Mouse (Mus musculus): Measurements from ENCODE around the gene Arhgef2. TPM values are rescaled to one million over a fixed set of nuclear protein-coding genes. Genes with fewer than 3 reads are reported as not detected.
A peak's percentile ranks its signal among the peaks of the same experiment; 100 is the strongest.

Arhgef2 gene
- total RNA-seq, 2 experiments from 2014 or later: 18.5 to 29.3 TPM

DNA sequence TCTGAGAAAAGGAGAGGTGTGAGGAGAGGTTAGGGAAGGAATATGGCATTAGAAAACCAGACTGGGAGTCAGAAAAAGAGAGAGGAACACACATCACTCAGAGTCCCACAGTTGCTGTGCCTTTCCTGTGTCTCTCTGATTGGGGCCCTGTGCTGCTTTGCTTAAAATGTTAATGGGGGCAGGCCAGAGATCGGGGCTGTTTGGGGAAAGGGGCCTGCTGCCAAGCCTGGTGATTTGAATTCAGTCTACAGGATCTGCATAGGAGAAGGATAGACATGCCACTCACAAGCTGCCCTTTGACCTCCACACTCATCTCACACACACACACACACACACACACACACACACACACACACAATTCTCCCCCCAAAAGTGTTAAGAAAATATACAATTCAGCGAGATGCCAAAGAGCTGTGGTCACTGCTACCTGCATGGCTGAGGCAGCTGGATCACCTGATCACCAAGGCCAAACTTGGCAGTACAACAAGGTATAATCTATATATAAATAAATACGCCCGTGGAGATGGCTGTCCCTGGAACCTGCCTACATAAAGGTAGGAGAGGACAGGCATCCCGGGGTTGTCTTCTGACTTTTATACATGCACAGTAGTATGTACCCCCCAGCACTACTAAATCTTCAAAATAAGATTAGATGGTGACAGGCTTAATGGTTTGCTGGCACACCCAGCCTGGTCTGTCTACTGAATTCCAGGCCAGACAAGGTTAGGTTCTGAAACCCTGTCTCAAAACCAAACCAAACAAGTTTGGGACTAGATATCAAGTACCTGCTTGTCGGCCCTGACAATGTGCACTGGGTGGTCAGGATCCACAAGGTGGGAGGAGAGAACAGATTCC is 48.0 kb downstream of the Arhgef2 start:
- intact Hi-C loops (cut with DNase I): no loop called here
- no peak for DNase-seq

GRCm38 (mm10) chr3:88654621-88655020 is 48.9 kb downstream of the Arhgef2 start:
- no peak for DNase-seq
- intact Hi-C loops (cut with DNase I): no loop called here

DNA sequence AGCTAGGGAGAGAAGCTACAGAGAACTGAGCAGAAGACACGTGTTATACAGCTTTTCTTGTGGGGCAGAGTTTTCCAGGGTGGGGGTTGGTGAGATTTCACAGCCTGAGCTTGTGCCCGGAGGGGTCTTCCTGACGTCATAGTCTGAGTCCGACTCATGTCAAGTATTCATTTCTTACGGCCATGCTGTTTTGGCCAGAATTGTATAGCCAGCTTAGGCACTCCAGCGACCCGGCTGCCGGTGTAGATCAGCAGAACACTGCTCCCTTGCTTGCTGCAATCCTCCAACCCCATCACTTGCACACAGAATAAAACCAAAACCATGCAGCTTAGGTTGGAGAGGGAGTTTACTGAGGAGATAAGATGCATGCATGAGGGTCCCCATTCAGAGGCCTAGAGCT is 49.9 kb downstream of the Arhgef2 start:
- intact Hi-C loops (cut with DNase I): no loop called here
- no peak for DNase-seq

GRCm38 (mm10) chr3:88658441-88659127 is 52.8 kb downstream of the Arhgef2 start:
- intact Hi-C loops (cut with DNase I): no loop called here
- DNase-seq: no peak

- intact Hi-C loops (cut with DNase I): no loop called here
- no peak for DNase-seq
These were observed 54.0 kb downstream of the Arhgef2 start for GRCm38 (mm10) chr3:88659798-88660197.

- intact Hi-C loops (cut with DNase I): no loop called here
- no peak for DNase-seq
These were observed 58.3 kb downstream of the Arhgef2 start for GRCm38 (mm10) chr3:88664095-88664494.

GRCm38 (mm10) chr3:88677399-88677798 is 71.6 kb downstream of the Arhgef2 start:
- peak; percentile 62 to 74 for DNase-seq
- intact Hi-C loops (cut with DNase I): loop anchor here (5.0 kb wide), 1 partner anchor 60 kb away; no protein-coding TSS in a partner anchor

- DNase-seq: no peak
- intact Hi-C loops (cut with DNase I): loop anchor here (10.0 kb wide), 1 partner anchor 389 kb away; the partner anchor contains the start of genes Cct3 and Tsacc
These were observed 78.0 kb downstream of the Arhgef2 start for GRCm38 (mm10) chr3:88683814-88684213.

DNA sequence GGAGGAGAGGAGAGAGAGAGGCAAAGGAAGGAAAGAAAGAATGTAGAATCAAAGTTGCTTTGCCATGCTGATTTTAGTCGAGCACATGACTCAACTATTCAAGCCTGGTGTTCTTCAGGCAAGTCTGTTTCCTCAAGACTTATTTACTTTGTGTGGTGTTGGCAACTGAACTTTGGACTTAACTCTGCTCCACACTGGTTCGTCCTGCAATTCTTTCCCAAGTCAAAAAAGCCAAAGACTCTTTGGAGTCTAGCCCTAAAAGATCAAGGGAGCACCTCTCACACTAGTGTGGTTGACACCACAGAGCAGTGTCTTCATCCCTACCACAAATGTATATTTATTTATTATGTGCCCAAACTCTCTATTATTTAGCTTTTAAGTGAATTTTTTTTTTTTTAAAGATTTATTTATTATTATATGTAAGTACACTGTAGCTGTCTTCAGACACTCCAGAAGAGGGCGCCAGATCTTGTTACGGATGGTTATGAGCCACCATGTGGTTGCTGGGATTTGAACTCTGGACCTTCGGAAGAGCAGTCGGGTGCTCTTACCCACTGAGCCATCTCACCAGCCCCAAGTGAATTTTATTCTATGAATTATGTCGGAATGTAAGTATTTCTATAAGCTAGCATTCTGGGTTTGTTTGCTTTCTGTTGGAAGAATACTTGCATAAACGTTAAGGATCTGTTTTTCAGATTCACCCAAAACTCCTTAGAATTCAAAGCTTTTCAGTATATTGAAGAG is 78.6 kb downstream of the Arhgef2 start:
- no peak for DNase-seq
- intact Hi-C loops (cut with DNase I): loop anchor here (10.0 kb wide), 1 partner anchor 390 kb away; the partner anchor contains the start of genes Cct3 and Tsacc

GRCm38 (mm10) chr3:88684980-88685941 is 79.5 kb downstream of the Arhgef2 start, which contains the start of gene Khdc4:
TSS of gene Khdc4 (plus strand) at chr3:88685803.
- intact Hi-C loops (cut with DNase I): loop anchor here (10.0 kb wide), 1 partner anchor 390 kb away; the partner anchor contains the start of genes Cct3 and Tsacc

GRCm38 (mm10) chr3:88685958-88686451 is 80.2 kb downstream of the Arhgef2 start:
- no peak for DNase-seq
- intact Hi-C loops (cut with DNase I): loop anchor here (10.0 kb wide), 1 partner anchor 391 kb away; the partner anchor contains the start of genes Cct3 and Tsacc

More at GRCm38 (mm10) chr3:88684980-88685941, 79.5 kb downstream of the Arhgef2 start, which contains the start of gene Khdc4:
- DNase-seq: peak; percentile 93 to 95

DNA sequence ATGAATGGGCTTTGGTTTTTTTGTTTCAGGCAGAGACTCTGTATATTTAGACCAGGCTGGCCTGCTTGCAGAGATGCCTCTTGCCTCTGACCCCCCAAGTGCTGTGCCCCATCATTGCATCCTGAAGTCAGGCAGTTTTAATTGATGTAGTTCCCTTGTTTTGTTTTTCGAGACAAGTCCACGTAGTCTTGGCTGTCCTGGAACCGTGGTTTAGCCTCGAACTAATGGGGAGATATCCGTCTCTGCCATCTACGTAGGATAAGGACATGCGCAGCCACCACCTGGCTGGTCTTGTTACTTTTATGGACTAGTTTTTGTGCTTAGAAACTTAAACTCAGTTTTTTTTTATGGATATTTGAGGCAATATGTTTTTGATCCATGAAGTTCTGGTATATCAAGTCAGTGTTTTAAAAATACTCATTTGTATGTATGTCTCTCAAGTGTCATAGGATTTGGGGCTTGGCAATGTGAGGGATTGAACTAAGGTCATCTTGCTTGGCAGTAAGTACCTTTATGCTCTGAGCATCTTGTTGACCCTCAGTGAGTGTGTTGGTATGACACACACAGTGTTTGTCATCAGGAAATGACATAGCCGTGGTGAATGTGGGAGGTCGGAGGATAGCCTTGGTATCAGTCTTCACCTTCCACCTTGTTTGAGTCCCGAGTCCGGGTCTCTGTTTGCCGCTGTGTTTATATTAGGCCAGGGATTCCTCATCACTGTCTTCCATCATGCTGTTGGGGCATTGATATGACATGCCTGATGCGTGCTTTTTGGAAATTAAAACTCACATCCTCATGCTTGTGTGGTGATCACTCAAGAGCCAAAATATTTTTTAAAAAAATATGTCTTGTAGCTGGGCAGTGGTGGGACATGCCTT is 81.2 kb downstream of the Arhgef2 start:
- intact Hi-C loops (cut with DNase I): loop anchor here (10.0 kb wide), 1 partner anchor 392 kb away; the partner anchor contains the start of genes Cct3 and Tsacc
- no peak for DNase-seq

GRCm38 (mm10) chr3:88689079-88689478 is 83.3 kb downstream of the Arhgef2 start:
- DNase-seq: no peak
- intact Hi-C loops (cut with DNase I): loop anchor here (10.0 kb wide), 1 partner anchor 394 kb away; the partner anchor contains the start of genes Cct3 and Tsacc

DNA sequence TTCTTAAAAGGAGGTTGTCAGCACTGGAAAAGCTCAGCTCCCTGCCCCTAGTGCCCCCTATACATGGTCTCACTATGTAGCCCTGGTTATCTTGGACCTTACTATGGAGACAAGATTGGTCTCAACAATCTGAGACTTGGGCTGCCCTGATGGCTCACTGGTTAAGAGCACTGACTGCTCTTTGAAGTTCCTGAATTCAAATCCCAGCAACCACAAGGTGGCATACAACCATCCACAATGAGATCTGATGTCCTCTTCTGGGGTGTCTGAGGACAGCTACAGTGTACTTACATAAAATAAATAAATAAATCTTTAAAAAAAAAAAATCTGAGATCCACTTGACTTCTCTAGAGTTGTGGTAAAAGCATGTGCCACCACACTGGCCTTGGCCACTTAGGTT is 89.8 kb downstream of the Arhgef2 start:
- intact Hi-C loops (cut with DNase I): loop anchor here (10.0 kb wide), 1 partner anchor 381 kb away; no protein-coding TSS in a partner anchor
- no peak for DNase-seq
